Mouse (Mus musculus) hindbrain, embryonic 15.5 days (tissue): ENCODE measurements around the gene Churc1. TPM values are rescaled to one million over a fixed set of nuclear protein-coding genes. Genes with fewer than 3 reads are reported as not detected.

Experiments
- ATAC-seq: fragments of 200-750 bp; cut with Nextera tagmentation; 2 replicates; pipeline ENCODE4 v1.8.0; 2017; ENCODE audit warnings: low read depth, moderate number of reproducible peaks, moderate TSS enrichment; ENCODE audit not compliant: low FRiP score
- H3K27ac ChIP-seq: fragments of 300-500 bp; sonication (generic); replicated peaks from 2 replicates; pipeline ENCODE4 v1.5.1; 2015; ENCODE audit warnings: mild to moderate bottlenecking, inconsistent platforms
- H3K27me3 ChIP-seq: fragments of 300-500 bp; sonication (generic); 2 replicates; pipeline ENCODE4 v1.6.1; 2015; ENCODE audit warnings: control low read depth, inconsistent platforms
- H3K36me3 ChIP-seq: fragments of 300-500 bp; sonication (generic); 2 replicates; pipeline ENCODE4 v1.6.1; 2015; ENCODE audit warnings: control low read depth, inconsistent platforms
- H3K4me1 ChIP-seq: fragments of 300-500 bp; sonication (generic); replicated peaks from 2 replicates; pipeline ENCODE4 v1.6.1; 2015; ENCODE audit warnings: control low read depth, inconsistent platforms
- H3K4me2 ChIP-seq: fragments of 300-500 bp; sonication (generic); 2 replicates; pipeline ENCODE4 v1.6.1; 2015; ENCODE audit warnings: moderate library complexity, mild to moderate bottlenecking, inconsistent platforms
- H3K4me3 ChIP-seq: fragments of 300-500 bp; sonication (generic); 2 replicates; pipeline ENCODE4 v1.5.1; 2015; ENCODE audit warnings: mild to moderate bottlenecking, inconsistent platforms
- H3K9ac ChIP-seq: fragments of 300-500 bp; sonication (generic); 2 replicates; pipeline ENCODE4 v1.6.1; 2015; ENCODE audit warnings: inconsistent platforms
- H3K9me3 ChIP-seq: fragments of 300-500 bp; sonication (generic); 2 replicates; pipeline ENCODE4 v1.6.1; 2016; ENCODE audit warnings: control low read depth, inconsistent platforms
- WGBS: fragments of 180-500 bp; shearing (Covaris S2); methylation state at CpG from one replicate; pipeline ENCODE4 v1.1.7; 2015; 5-methylcytosine and 5-hydroxymethylcytosine counted together
- polyA plus RNA-seq: library from polyadenylated mRNA; unstranded; fragments of >200 nt; fragmentation: Nextera tagmentation; extraction: Ambion mirVana; gene quantifications from 2 replicates; pipeline ENCODE4 v1.2.1, GENCODE M21; 2015

The Churc1 gene
- polyA plus RNA-seq, 1 experiment from 2014 or later: 134 TPM

DNA sequence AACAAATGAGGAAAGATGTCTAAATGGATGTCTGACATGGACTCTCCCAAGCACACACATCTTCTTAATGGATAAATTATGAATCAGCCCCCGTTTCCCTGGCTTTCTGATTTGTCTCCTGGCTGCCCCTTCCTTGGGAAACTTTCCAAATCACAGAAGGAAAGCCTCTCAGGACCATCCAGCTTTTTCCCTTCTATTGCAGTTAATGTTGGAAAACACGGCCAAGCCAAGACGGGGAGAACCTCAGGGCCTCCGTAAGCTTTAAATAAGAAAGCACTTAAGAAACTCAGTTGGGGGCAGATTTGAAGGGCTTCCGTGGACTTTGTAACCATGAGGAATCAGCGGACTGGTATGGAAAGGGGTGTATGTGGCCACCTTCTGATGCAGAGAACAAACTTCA, 54.5 kb downstream of the Churc1 start:
- Histone ChIP-seq H3K4me1 (peaks cover 47% of the 10 kb centered on the region), H3K9ac (no peak overlapping the region), H3K4me2 (peak overlapping the region; percentile 80), H3K9me3 (no peaks in the 10 kb centered on the region), H3K27ac (0 out of 2 replicates have a peak overlapping the region, but pooled peaks have one; percentile 17), H3K4me3 (no peak overlapping the region), H3K36me3 (no peaks in the 10 kb centered on the region), H3K27me3 (peaks cover 6% of the 10 kb centered on the region; the same call in 1 of the 2 replicates)
- WGBS: 50% methylated on average over 6 of the region's 6 CpGs
- no peak for ATAC-seq

DNA sequence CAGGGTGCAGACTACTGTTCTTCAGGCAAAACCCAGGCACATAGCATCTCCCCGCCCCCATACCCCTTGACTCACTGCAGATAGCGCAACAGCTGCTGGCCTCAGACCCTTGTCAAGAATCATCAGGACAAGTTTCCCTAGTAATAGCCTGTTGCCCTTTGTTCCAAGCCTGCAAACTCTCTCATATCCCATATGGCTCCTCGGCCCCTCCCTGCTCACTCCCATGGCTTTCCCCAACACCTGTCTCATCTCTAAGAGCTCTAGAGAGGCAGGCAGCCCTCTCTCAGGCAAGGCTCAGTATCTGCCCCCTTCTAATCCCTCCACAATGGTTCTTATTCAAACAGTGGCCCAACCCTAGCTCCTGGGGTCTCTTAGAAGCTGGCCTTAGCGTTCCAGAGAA, 55.3 kb downstream of the Churc1 start:
- H3K9ac ChIP-seq: 0 out of 2 replicates have a peak overlapping the region, but pooled peaks have one; percentile 89
- no peaks in the 10 kb centered on the region for H3K9me3 ChIP-seq
- H3K4me3 ChIP-seq: peak overlapping the region; percentile 83
- H3K4me2 ChIP-seq: peak overlapping the region; percentile 80
- ATAC-seq: no peak
- 0 out of 2 replicates have a peak overlapping the region, but pooled peaks have one; percentile 88 for H3K27ac ChIP-seq
- peaks cover 47% of the 10 kb centered on the region for H3K4me1 ChIP-seq
- WGBS: 58% methylated on average over 4 of the region's 4 CpGs
- H3K36me3 ChIP-seq: no peaks in the 10 kb centered on the region
- peaks cover 7% of the 10 kb centered on the region; the same call in 1 of the 2 replicates for H3K27me3 ChIP-seq

- Histone ChIP-seq H3K27ac (peak overlapping the region; percentile 88), H3K4me1 (peaks cover 46% of the 10 kb centered on the region), H3K9ac (peak overlapping the region; percentile 89), H3K9me3 (no peaks in the 10 kb centered on the region), H3K4me3 (peak overlapping the region; percentile 83), H3K36me3 (no peaks in the 10 kb centered on the region), H3K4me2 (peak overlapping the region; percentile 80), H3K27me3 (peaks cover 7% of the 10 kb centered on the region; the same call in 1 of the 2 replicates)
- WGBS: under 1% methylated on average over 51 of the region's 66 CpGs
- ATAC-seq: peak; percentile 78
Measured at GRCm38 (mm10) chr12:76822002-76822650, 56.8 kb downstream of the Churc1 start.

GRCm38 (mm10) chr12:76822651-76823041, 57.3 kb downstream of the Churc1 start, which contains the start of gene Rab15:
TSS of gene Rab15 (minus strand) at chr12:76822908.
- Histone ChIP-seq H3K4me3 (peak within 1 kb of the TSS; percentile 83), H3K9ac (peak within 1 kb of the TSS; percentile 89), H3K9me3 (no peaks in the 10 kb centered on the region), H3K27me3 (peaks cover 7% of the 10 kb centered on the region; the same call in 1 of the 2 replicates), H3K36me3 (no peaks in the 10 kb centered on the region), H3K4me1 (peaks cover 41% of the 10 kb centered on the region), H3K27ac (peak within 1 kb of the TSS; percentile 88), H3K4me2 (peak within 1 kb of the TSS; percentile 80)
- ATAC-seq: peak; percentile 35
- WGBS: 4% methylated on average over 14 of the region's 17 CpGs

GRCm38 (mm10) chr12:76825283-76825682, 59.9 kb downstream of the Churc1 start:
- ATAC-seq: no peak

GRCm38 (mm10) chr12:76832704-76833103, 67.4 kb downstream of the Churc1 start:
- H3K27me3 ChIP-seq: 0 out of 2 replicates have a peak, but pooled peaks cover 4% of the 10 kb centered on the region
- no peak overlapping the region for H3K4me3 ChIP-seq
- 2% methylated on average over 3 of the region's 3 CpGs for WGBS
- H3K9ac ChIP-seq: no peak overlapping the region
- no peak for ATAC-seq
- H3K36me3 ChIP-seq: no peaks in the 10 kb centered on the region
- no peak overlapping the region for H3K4me2 ChIP-seq
- H3K9me3 ChIP-seq: no peaks in the 10 kb centered on the region
- no peak overlapping the region for H3K27ac ChIP-seq
- peaks cover 4% of the 10 kb centered on the region; the same call in 1 of the 2 replicates for H3K4me1 ChIP-seq

More at GRCm38 (mm10) chr12:76825283-76825682, 59.9 kb downstream of the Churc1 start:
- 55% methylated on average over 4 of the region's 4 CpGs for WGBS
- Histone ChIP-seq H3K27me3 (peaks cover 7% of the 10 kb centered on the region; the same call in 1 of the 2 replicates), H3K9me3 (no peaks in the 10 kb centered on the region), H3K4me2 (no peak overlapping the region), H3K36me3 (no peaks in the 10 kb centered on the region), H3K4me1 (peaks cover 19% of the 10 kb centered on the region), H3K27ac (no peak overlapping the region), H3K9ac (no peak overlapping the region), H3K4me3 (no peak overlapping the region)

Other genes starting within 250 kb of the Churc1 start
- 2.1 and 2.3 TPM in 2 replicates for gene Plekhg3, start 234.6 kb upstream of the Churc1 start, polyA plus RNA-seq
- 6.3 and 8.0 TPM in 2 replicates for gene Sptb, start 55.0 kb upstream of the Churc1 start, polyA plus RNA-seq
- gene Fntb, start 51 bp downstream of the Churc1 start, polyA plus RNA-seq: 40.4 and 46.0 TPM in 2 replicates
- 0.33 TPM in 1 of 2 replicates, not detected in the other for gene Gpx2, start 30.0 kb downstream of the Churc1 start, polyA plus RNA-seq
- gene Rab15, start 57.4 kb downstream of the Churc1 start, polyA plus RNA-seq: 51.8 and 52.5 TPM in 2 replicates
- gene Max, start 196.7 kb downstream of the Churc1 start, polyA plus RNA-seq: 21.4 and 22.5 TPM in 2 replicates